Mouse (Mus musculus) MEL (cell line): ENCODE data around the gene Arhgap45. TPM values are rescaled to one million over a fixed set of nuclear protein-coding genes. Genes with fewer than 3 reads are reported as not detected.
A peak's percentile ranks its signal among the peaks of the same experiment; 100 is the strongest.

ENCODE experiments used
- DNase-seq: peaks from one replicate; pipeline ENCODE4 v3.0.0; 2011; ENCODE audit warnings: low read depth, low spot score
- H3K27ac ChIP-seq: 2 replicates; pipeline ENCODE4 v1.5.1; 2012; ENCODE audit warnings: low read depth, mild to moderate bottlenecking, control low read depth, low read length, moderate library complexity; ENCODE audit not compliant: control insufficient read depth
- H3K27me3 ChIP-seq, 2 experiments: fragments of 150-350 bp in 1 of 2; sonication (generic) in 1 of 2; 2 replicates each; pipeline ENCODE4 v1.6.1; 2012; ENCODE audit warnings: low read length in 2 of 2, mild to moderate bottlenecking in 2 of 2, improper control_type of control experiment in 1 of 2, moderate library complexity in 1 of 2; ENCODE audit not compliant: insufficient read depth in 2 of 2, control insufficient read depth in 1 of 2
- H3K36me3 ChIP-seq, 2 experiments: 2 replicates each; pipeline ENCODE4 v1.6.1; 2012 to 2014; ENCODE audit warnings: low read length in 2 of 2, improper control_type of control experiment in 1 of 2, inconsistent platforms in 1 of 2, mild to moderate bottlenecking in 1 of 2; ENCODE audit not compliant: insufficient read depth in 2 of 2, control insufficient read depth in 1 of 2
- H3K4me1 ChIP-seq, 2 experiments: fragments of 150-350 bp in 1 of 2; sonication (generic) in 1 of 2; 2 replicates each; pipeline ENCODE4 v1.6.1; 2012; ENCODE audit warnings: low read length in 2 of 2, improper control_type of control experiment in 1 of 2, mild to moderate bottlenecking in 1 of 2; ENCODE audit not compliant: insufficient read depth in 2 of 2, control insufficient read depth in 1 of 2
- H3K4me3 ChIP-seq, 2 experiments: fragments of 150-350 bp in 1 of 2; sonication (generic) in 1 of 2; 2 replicates each; pipeline ENCODE4 v1.5.1; 2012; ENCODE audit warnings: low read depth in 2 of 2, low read length in 2 of 2, mild to moderate bottlenecking in 2 of 2, moderate library complexity in 2 of 2, control low read depth in 1 of 2, improper control_type of control experiment in 1 of 2; ENCODE audit not compliant: control insufficient read depth in 1 of 2, insufficient read depth in 1 of 2
- H3K79me2 ChIP-seq: 2 replicates; pipeline ENCODE4 v1.6.1; 2012; ENCODE audit warnings: mild to moderate bottlenecking, low read length, moderate library complexity; ENCODE audit not compliant: control insufficient read depth, poor library complexity, insufficient read depth
- H3K9ac ChIP-seq: 2 replicates; pipeline ENCODE4 v1.6.1; 2012; ENCODE audit warnings: low read depth, mild to moderate bottlenecking, control low read depth, low read length, moderate library complexity; ENCODE audit not compliant: control insufficient read depth, poor library complexity, severe bottlenecking
- H3K9me3 ChIP-seq: fragments of 150-350 bp; sonication (generic); replicated peaks from 2 replicates; pipeline ENCODE4 v1.6.1; 2012; ENCODE audit warnings: mild to moderate bottlenecking, low read length, improper control_type of control experiment, moderate library complexity; ENCODE audit not compliant: insufficient read depth
- BHLHE40 ChIP-seq: IDR thresholded peaks from 2 replicates; pipeline ENCODE4 v1.6.1; 2012; ENCODE audit warnings: low read depth, mild to moderate bottlenecking, inconsistent platforms, low read length, improper control_type of control experiment, borderline replicate concordance
- CHD1 ChIP-seq: IDR thresholded peaks from 2 replicates; pipeline ENCODE4 v1.6.1; 2012; ENCODE audit warnings: low read depth, mild to moderate bottlenecking, inconsistent platforms, low read length, improper control_type of control experiment
- CHD2 ChIP-seq: IDR thresholded peaks from 2 replicates; pipeline ENCODE4 v1.6.1; 2011; ENCODE audit warnings: low read length, improper control_type of control experiment
- CTCF ChIP-seq, 3 experiments: IDR thresholded peaks in 2 of 3; conservative IDR thresholded peaks in 1 of 3; 2 replicates each; pipeline ENCODE4 v1.5.1; 2011 to 2012; ENCODE audit warnings: low read length in 3 of 3, low read depth in 2 of 3, mild to moderate bottlenecking in 2 of 3, improper control_type of control experiment in 1 of 3, inconsistent platforms in 1 of 3, mixed read lengths in 1 of 3, moderate library complexity in 1 of 3; ENCODE audit not compliant: control insufficient read depth in 1 of 3, insufficient read depth in 1 of 3, poor library complexity in 1 of 3, severe bottlenecking in 1 of 3
- EP300 ChIP-seq, 2 experiments: IDR thresholded peaks; 2 replicates each; pipeline ENCODE4 v1.6.1; 2011; ENCODE audit warnings: improper control_type of control experiment in 2 of 2, low read length in 2 of 2, low read depth in 1 of 2, mild to moderate bottlenecking in 1 of 2
- ETS1 ChIP-seq: IDR thresholded peaks from 2 replicates; pipeline ENCODE4 v1.6.1; 2012; ENCODE audit warnings: low read depth, mild to moderate bottlenecking, inconsistent platforms, low read length, improper control_type of control experiment, moderate library complexity
- GABPA ChIP-seq: IDR thresholded peaks from 2 replicates; pipeline ENCODE4 v1.6.1; 2012; ENCODE audit warnings: low read depth, mild to moderate bottlenecking, inconsistent platforms, low read length, improper control_type of control experiment, moderate library complexity
- HCFC1 ChIP-seq: IDR thresholded peaks from 2 replicates; pipeline ENCODE4 v1.6.1; 2012; ENCODE audit warnings: low read depth, mild to moderate bottlenecking, inconsistent platforms, low read length, improper control_type of control experiment, moderate library complexity
- JUND ChIP-seq: IDR thresholded peaks from 2 replicates; pipeline ENCODE4 v1.6.1; 2011; ENCODE audit warnings: low read depth, mild to moderate bottlenecking, improper control_type of control experiment, low read length
- KAT2A ChIP-seq: conservative IDR thresholded peaks from 2 replicates; pipeline ENCODE4 v1.6.1; 2012; ENCODE audit warnings: low read depth, low read length, improper control_type of control experiment, inconsistent platforms
- MAFK ChIP-seq: IDR thresholded peaks from 2 replicates; pipeline ENCODE4 v1.6.1; 2011; ENCODE audit warnings: low read depth, mild to moderate bottlenecking, low read length, improper control_type of control experiment, borderline replicate concordance
- MAZ ChIP-seq: IDR thresholded peaks from 2 replicates; pipeline ENCODE4 v1.6.1; 2012; ENCODE audit warnings: low read depth, mild to moderate bottlenecking, inconsistent platforms, low read length, improper control_type of control experiment
- MXI1 ChIP-seq: IDR thresholded peaks from 2 replicates; pipeline ENCODE4 v1.6.1; 2011; ENCODE audit warnings: mild to moderate bottlenecking, low read depth, low read length, improper control_type of control experiment
- MYB ChIP-seq: IDR thresholded peaks from 2 replicates; pipeline ENCODE4 v1.6.1; 2011; ENCODE audit warnings: mild to moderate bottlenecking, low read depth, low read length, improper control_type of control experiment
- NELFE ChIP-seq: IDR thresholded peaks from 2 replicates; pipeline ENCODE4 v1.6.1; 2011; ENCODE audit warnings: low read depth, low read length, improper control_type of control experiment
- NRF1 ChIP-seq: IDR thresholded peaks from 2 replicates; pipeline ENCODE4 v1.6.1; 2014; ENCODE audit warnings: low read depth, mild to moderate bottlenecking, inconsistent platforms, low read length, improper control_type of control experiment, moderate library complexity; ENCODE audit not compliant: poor library complexity, insufficient read depth, severe bottlenecking
- POLR2A ChIP-seq, 2 experiments: IDR thresholded peaks; 2 replicates each; pipeline ENCODE4 v1.6.1; 2011 to 2012; ENCODE audit warnings: low read length in 2 of 2, mild to moderate bottlenecking in 2 of 2, control low read depth in 1 of 2, improper control_type of control experiment in 1 of 2, low read depth in 1 of 2, moderate library complexity in 1 of 2; ENCODE audit not compliant: control insufficient read depth in 1 of 2, insufficient read depth in 1 of 2, poor library complexity in 1 of 2
- POLR2AphosphoS2 ChIP-seq: IDR thresholded peaks from 2 replicates; pipeline ENCODE4 v1.6.1; 2011; ENCODE audit warnings: low read length, improper control_type of control experiment
- POLR2AphosphoS5 ChIP-seq: IDR thresholded peaks from 2 replicates; pipeline ENCODE4 v1.6.1; 2012; ENCODE audit warnings: low read depth, borderline replicate concordance, mild to moderate bottlenecking, inconsistent platforms, low read length, moderate library complexity, mixed read lengths
- RAD21 ChIP-seq: IDR thresholded peaks from 2 replicates; pipeline ENCODE4 v1.6.1; 2011; ENCODE audit warnings: mild to moderate bottlenecking, low read depth, low read length, improper control_type of control experiment
- RCOR1 ChIP-seq: IDR thresholded peaks from 2 replicates; pipeline ENCODE4 v1.6.1; 2012; ENCODE audit warnings: low read depth, mild to moderate bottlenecking, inconsistent platforms, low read length, improper control_type of control experiment
- SMC3 ChIP-seq: IDR thresholded peaks from 2 replicates; pipeline ENCODE4 v1.6.1; 2011; ENCODE audit warnings: low read depth, low read length, improper control_type of control experiment
- TBP ChIP-seq: IDR thresholded peaks from 2 replicates; pipeline ENCODE4 v1.8.0; 2011; ENCODE audit warnings: low read depth, low read length, improper control_type of control experiment
- TCF12 ChIP-seq: IDR thresholded peaks from 2 replicates; pipeline ENCODE4 v1.6.1; 2014; ENCODE audit warnings: low read depth, mild to moderate bottlenecking, inconsistent platforms, low read length, improper control_type of control experiment, moderate library complexity
- UBTF ChIP-seq: IDR thresholded peaks from 2 replicates; pipeline ENCODE4 v1.6.1; 2012; ENCODE audit warnings: low read depth, mild to moderate bottlenecking, inconsistent platforms, low read length, improper control_type of control experiment, moderate library complexity, borderline replicate concordance; ENCODE audit not compliant: insufficient read depth
- USF1 ChIP-seq: IDR thresholded peaks from 2 replicates; pipeline ENCODE4 v1.6.1; 2014; ENCODE audit warnings: low read depth, mild to moderate bottlenecking, inconsistent platforms, low read length, improper control_type of control experiment, moderate library complexity
- USF2 ChIP-seq, 2 experiments: IDR thresholded peaks; 2 replicates each; pipeline ENCODE4 v1.6.1; 2011 to 2012; ENCODE audit warnings: improper control_type of control experiment in 2 of 2, low read length in 2 of 2, borderline replicate concordance in 1 of 2, inconsistent platforms in 1 of 2, low read depth in 1 of 2, mild to moderate bottlenecking in 1 of 2; ENCODE audit not compliant: insufficient read depth in 1 of 2
- ZC3H11A ChIP-seq: IDR thresholded peaks from 2 replicates; pipeline ENCODE4 v1.6.1; 2012; ENCODE audit warnings: low read depth, mild to moderate bottlenecking, inconsistent platforms, low read length, improper control_type of control experiment
- ZKSCAN1 ChIP-seq: IDR thresholded peaks from 2 replicates; pipeline ENCODE4 v1.6.1; 2012; ENCODE audit warnings: low read depth, mild to moderate bottlenecking, inconsistent platforms, low read length, improper control_type of control experiment, moderate library complexity
- ZNF384 ChIP-seq: IDR thresholded peaks from 2 replicates; pipeline ENCODE4 v1.6.1; 2012; ENCODE audit warnings: low read depth, mild to moderate bottlenecking, inconsistent platforms, low read length, improper control_type of control experiment
- polyA plus RNA-seq, 2 experiments: library from polyadenylated mRNA; stranded (reverse) in 1 of 2; unstranded in 1 of 2; fragments of >175 nt in 1 of 2; fragments of >200 nt in 1 of 2; gene quantifications; 2 replicates each; pipeline versions ENCODE4 v1.2.1 to v1.2.4; 2012; ENCODE audit warnings: low replicate concordance in 2 of 2, low read depth in 1 of 2; ENCODE audit not compliant: insufficient read length in 2 of 2, insufficient read depth in 1 of 2, missing spikeins in 1 of 2
- total RNA-seq: library from RNA; depleted of rRNA; stranded (reverse); fragments of 300-350 nt; gene quantifications from 2 replicates; pipeline ENCODE4 v1.2.3, GENCODE M21; 2012

Arhgap45 gene
- total and polyA plus RNA-seq, 3 experiments: 26.2 to 53.6 TPM; not detected in 1

GRCm38 (mm10) chr10:80063104-80063503 lies 46.7 kb downstream of the Arhgap45 start:
- no peak overlapping the region for H3K4me3 ChIP-seq
- H3K36me3 ChIP-seq: peaks cover 0 to 1% of the 10 kb centered on the region in 2 experiments; a peak in 1 of 4 replicates
- H3K9ac ChIP-seq: no peak overlapping the region
- H3K27ac ChIP-seq: no peak overlapping the region
- TF ChIP-seq CHD1 (no peak), UBTF (no peak), NELFE (no peak), USF1 (no peak), KAT2A (no peak), NRF1 (no peak), ETS1 (no peak), MAZ (no peak), MYB (no peak), POLR2AphosphoS5 (no peak), TBP (no peak)
- no peaks in the 10 kb centered on the region for H3K79me2 ChIP-seq
- no peaks in the 10 kb centered on the region for H3K9me3 ChIP-seq
- no peak for DNase-seq
- H3K27me3 ChIP-seq: no peaks in the 10 kb centered on the region
- no peaks in the 10 kb centered on the region for H3K4me1 ChIP-seq

DNA sequence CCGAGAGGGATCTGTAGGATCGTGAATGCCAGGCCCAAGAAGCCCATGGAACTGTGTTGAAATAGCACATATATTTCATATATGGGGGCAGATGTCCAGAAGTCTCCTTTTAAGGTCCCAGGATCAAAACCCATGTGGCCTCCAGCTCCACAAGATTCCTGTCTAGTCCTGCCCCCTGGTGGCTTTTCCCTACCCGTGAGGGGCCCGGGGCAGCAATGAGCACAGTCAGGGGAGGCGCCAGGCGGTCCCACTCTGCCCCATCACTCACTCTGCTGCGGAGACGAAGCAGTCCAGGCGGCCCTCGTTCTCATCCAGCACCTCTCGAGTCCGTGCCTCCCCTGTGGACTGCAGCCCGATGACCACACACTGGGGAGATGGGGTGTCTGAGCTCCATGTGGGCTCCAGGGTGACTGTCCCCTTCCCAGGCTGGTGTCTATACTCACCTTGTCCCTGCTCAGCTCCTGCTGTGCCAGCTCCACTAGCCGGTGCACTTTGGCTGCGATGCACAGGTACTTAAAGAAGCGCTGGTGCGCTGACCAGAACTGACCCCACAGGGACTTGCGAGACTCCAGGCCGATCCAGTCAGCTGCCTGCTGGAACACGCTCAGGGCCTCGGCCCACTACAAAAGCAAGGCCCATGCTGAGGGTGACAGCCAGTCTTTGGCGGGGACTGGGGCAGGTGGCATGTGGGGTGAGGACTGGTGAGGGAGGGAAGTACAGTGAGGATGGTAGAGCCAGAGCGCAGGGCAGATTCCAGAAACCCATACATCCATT lies 47.6 kb downstream of the Arhgap45 start:
- Histone ChIP-seq H3K27me3 (no peaks in the 10 kb centered on the region), H3K79me2 (no peaks in the 10 kb centered on the region), H3K9ac (no peak overlapping the region), H3K4me3 (no peak overlapping the region), H3K4me1 (no peaks in the 10 kb centered on the region), H3K27ac (no peak overlapping the region), H3K9me3 (no peaks in the 10 kb centered on the region), H3K36me3 (peaks cover 0 to 1% of the 10 kb centered on the region in 2 experiments; a peak in 1 of 4 replicates)
- no peak for DNase-seq
- TF ChIP-seq POLR2A (IDR thresholded peaks at IDR 0.05; ENCODE audit: control insufficient read depth in 1 of 2, insufficient read depth in 1 of 2, low read depth in 1 of 2, low read length in 2 of 2, poor library complexity in 1 of 2): no peak
- TF ChIP-seq RAD21: peak; percentile 14
- no peak for TF ChIP-seq TCF12
- TF ChIP-seq EP300 (IDR thresholded peaks at IDR 0.05; ENCODE audit: low read depth in 1 of 2, low read length in 2 of 2): no peak
- TF ChIP-seq TBP: no peak
- TF ChIP-seq USF1: no peak
- TF ChIP-seq MAZ: no peak
- TF ChIP-seq POLR2AphosphoS2: no peak
- TF ChIP-seq SMC3: peak; percentile 39
- TF ChIP-seq GABPA: no peak
- no peak for TF ChIP-seq RCOR1
- no peak for TF ChIP-seq CHD2
- no peak for TF ChIP-seq NRF1
- TF ChIP-seq NELFE: no peak
- no peak for TF ChIP-seq ZKSCAN1
- TF ChIP-seq UBTF: no peak
- TF ChIP-seq CTCF (IDR thresholded peaks at IDR 0.05 in 2 of 3, conservative IDR thresholded peaks at IDR 0.05 in 1 of 3; ENCODE audit: control insufficient read depth in 1 of 3, insufficient read depth in 1 of 3, low read depth in 2 of 3, low read length in 3 of 3, poor library complexity in 1 of 3, severe bottlenecking in 1 of 3): peak in 2 of 3 experiments; percentile 35 to 36; a peak in 3 of 6 replicates
- no peak for TF ChIP-seq MXI1
- TF ChIP-seq USF2 (IDR thresholded peaks at IDR 0.05; ENCODE audit: borderline replicate concordance in 1 of 2, insufficient read depth in 1 of 2, low read depth in 1 of 2, low read length in 2 of 2): no peak
- no peak for TF ChIP-seq HCFC1
- no peak for TF ChIP-seq JUND
- TF ChIP-seq BHLHE40: no peak
- no peak for TF ChIP-seq MAFK
- TF ChIP-seq ZC3H11A: peak; percentile 31; the same call in 1 of the 2 replicates
- TF ChIP-seq ZNF384: no peak
